Mouse (Mus musculus): ENCODE data around the gene Rph3a.

Rph3a gene

DNA sequence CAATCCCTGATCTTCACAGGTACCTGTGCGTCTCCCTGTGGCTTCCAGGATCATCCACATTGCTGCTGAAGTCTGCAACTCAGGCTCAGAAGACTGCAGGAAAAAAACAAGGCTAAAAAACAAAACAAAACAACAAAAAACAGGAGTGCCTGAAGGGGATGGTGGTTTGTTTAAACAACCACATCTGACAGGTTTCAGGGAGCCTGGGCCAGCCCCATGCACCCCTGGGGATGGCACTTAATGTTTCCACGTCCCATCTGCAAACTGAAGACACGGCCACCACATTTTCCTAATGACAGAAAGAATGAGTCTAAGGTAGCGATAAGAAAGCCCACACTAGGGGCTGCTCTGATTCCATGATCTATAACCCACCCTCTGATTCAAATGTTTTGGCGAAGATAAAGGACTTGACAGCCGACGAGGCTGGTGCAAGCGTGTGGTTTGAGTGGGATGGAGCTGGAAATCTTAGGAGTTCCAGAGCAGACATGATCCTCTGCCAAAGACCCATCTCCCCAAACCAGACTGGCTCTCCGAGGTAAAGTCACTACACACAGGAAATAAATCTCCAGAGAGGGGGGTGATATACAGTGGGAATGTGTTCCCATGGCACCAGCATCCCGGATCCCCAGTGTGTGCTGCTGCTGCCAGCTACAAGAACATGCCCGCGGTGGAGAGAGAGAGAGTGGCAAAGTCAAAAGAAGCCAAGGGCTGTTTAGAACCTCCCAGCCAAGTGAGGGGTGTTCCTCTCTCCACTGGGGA, at the start of gene Rph3a:
Gene Rph3a (minus strand): TSS at position 282 of the 759 bp plus-strand sequence.
- DNase-seq (ENCODE audit: low spot score), result no peak

DNA sequence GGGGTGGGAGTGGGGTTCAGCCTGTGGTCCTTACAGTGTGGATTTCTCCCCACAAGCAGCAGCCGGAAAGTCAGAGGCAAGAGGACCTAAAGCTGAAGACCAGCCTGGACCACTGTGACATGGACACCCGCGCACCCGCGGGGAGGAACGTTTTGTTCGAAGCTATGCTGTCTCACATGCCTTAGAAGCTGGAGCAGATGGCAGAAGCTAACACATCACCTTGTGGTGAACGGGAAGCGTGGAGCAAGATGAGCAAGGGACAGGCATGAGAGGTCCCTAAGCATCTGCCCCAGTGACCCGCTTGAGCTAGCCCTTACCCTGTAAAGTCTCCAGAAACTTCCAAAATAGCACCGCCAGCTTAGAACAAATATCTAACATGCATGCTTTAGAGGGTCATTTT, 48.4 kb upstream of the Rph3a start:
- no peak for DNase-seq (ENCODE audit: low spot score)

DNA sequence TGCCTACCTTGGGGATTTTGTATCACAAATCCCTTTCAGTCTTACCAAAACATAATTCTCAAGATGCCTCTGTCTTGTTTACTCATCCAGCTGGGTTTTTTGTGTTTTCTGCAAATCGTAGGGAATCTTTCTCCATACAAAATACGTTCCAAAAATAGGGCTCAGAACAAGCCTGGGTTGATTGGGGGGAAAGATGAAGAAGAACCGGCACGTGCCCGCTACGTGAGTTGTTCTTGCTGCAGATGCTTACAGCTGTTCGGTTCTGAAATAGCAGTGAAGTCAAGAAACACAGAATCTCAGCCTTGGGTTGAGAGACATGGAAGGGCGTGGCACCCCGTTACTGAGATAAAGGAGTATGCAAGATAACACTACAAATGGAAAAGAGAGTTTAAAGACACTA, 44.0 kb upstream of the Rph3a start:
- DNase-seq (ENCODE audit: low spot score), result no peak

DNA sequence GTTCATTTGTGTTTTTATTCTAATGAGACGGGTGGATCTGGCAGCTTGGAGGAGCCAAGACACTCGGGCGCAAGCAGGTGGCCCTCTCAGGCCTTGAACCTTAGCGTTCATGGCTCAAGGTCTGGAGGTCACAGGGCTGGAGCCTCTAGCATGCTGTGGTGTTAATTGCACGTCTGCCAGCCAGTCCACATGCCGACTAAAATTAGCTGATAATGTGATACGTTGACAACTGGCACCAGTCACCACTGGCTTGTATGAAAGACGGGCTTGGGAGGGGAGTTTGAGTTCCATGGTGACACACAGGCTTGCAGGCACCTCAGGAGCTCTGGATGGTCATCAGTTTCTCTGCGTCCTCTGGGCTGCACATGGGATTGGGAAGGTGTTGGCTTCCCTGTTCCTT, 31.9 kb upstream of the Rph3a start:
- no peak for DNase-seq (ENCODE audit: low spot score)

DNA sequence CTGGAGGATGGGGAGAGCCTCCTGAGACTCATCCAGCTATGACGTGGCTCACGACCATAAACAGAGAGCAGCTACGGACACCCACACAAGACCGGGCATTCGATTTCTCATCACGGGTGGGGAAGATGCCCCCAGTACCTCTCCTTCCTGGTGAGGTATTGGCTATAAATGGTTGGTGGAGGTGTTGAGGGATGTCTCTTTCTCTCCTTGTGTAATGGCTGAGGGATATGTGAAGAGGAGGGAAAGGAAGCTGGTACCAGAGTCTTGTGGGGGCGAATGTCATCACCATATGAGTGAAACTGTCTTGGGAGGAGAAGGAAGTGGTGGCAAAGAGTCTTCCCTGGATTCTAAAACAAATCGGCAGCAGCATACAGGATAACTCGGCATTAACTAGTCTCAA, 29.6 kb upstream of the Rph3a start:
- no peak for DNase-seq (ENCODE audit: low spot score)

DNA sequence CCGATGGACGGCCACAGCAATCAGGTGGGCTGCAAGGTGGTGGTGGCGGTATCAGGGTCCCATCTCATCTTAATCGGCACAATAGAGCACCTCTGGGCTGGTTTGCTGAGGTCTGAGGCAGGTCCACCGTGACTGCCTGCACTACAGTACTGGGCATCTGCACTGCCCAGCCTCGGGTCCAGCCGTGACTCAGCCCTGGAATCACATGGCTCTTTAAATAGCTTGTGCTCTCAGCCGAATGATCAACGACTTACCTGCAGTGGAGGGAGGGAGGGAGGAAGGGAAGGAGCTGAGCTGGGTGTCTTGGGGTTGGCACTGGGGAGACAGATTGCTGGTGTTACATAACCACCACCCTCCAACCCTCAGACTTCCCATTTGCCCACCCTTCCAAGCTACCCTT, 20.3 kb upstream of the Rph3a start:
- no peak for DNase-seq (ENCODE audit: low spot score)

DNA sequence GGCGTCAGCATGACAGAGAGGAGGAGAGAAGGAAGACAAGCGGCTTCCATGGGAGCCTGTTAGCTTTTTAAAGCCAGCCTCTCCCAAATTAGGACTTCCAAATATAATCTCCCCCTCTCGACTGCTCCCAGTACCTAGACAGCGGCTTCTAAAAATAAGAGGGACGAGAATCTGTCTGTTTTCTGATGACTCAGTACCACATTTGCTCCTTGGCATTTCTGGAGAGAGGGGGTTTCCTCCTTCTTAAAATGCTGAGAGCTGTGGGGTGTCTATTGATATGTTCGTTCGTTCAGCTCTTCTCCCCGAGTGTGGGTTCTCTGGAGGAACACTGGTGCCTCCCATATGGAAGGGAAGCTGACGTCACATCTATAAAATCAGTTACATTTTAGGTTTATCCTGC, 9.6 kb upstream of the Rph3a start:
- no peak for DNase-seq (ENCODE audit: low spot score)

DNA sequence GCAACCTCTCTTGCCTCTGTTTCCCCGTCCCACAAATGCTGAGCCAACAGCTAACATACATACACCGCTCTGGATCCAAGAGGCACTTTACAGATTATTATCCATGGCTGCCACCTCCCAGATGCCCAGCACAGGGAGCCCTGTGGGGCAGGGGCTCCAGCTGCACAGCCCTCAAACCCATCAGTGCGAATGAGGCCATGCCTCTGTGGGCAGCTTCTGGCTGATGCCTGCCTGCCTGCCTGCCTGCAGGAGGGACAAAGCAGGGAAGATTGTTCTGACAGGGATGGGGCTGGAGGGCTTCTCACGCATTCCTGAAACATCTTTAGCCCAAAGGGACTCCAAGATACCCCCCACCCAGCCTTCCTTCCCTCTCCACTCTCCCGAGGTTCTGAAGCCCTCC, 7.8 kb upstream of the Rph3a start:
- no peak for DNase-seq (ENCODE audit: low spot score)

DNA sequence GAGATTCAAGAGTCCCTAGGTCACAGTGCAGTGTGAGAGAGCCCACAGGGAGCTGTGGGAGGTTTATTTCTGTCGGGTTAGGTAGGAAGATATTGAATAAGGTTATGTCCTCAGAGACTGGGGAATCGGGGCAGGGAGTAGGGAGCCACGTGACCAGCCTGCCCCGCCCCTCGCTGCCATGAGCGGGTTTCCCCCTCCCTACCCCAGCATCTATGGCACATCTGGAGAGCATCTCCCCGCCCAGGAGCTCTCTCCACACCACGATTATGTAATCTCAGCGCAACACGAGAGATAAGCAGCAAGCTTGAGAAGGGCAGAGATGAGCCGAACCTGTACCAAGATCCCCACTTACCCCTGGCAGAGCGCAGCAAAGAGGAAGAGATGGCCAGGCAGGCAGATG, 6.5 kb upstream of the Rph3a start:
- no peak for DNase-seq (ENCODE audit: low spot score)

DNA sequence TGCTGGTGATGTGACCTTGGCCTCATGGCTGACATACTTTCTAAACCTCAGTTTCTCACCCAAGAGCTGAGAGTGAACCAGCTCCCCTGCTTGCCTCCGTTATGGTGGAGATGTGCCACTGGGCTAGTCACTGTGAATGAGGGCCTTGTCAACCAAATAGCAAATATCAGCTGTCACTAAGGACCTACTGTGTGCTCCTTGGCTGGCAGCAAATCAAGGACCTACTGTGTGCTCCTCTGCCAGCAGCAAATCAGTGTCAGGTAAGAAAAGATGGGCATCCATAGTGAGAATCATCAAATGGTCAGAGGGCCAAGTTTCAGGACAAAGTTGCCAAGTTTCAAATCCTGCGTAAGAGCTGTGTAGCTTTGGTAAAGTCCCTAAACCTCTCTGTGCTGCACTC, 4.6 kb upstream of the Rph3a start:
- DNase-seq (ENCODE audit: low spot score), result no peak

DNA sequence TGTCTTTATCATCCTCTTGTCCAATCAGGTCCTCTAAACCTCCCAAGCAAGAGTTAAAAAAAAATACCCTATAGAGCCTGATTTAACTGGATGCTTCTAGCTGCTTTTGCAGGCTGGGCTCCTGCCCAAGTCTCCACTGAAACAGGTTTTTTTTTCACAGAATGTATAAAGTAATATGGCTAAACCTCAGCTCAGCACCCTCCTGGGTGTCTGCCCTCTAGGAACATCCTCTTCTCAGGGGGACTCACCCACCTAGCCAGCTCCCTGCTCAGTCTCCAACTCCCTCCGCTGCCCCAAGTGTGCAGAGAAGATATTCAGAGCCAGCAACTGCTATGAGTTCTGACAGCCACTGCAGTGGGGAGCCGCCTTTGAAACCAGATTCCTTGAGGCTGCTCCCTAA, 2.1 kb upstream of the Rph3a start:
- no peak for DNase-seq (ENCODE audit: low spot score)

DNA sequence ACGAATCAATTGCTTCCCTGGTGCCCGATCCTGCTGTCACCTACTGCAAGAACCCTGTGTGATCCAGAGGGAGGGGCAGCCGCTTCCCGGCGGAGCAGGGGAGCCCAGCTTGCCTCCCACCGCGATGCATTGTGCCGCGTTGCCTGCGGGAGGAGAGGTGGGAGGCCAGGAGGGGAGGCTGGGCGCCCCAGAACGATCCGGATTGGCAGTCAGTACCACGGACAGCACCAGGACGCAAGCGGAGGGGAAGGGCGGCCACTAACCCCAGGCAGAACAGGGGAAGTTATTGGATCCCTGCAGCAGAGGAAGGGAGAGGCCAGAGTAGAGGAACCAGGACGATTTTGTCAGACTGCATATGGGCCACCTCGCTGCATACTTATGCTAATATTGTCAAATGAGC, 486 bp downstream of the Rph3a start:
- DNase-seq (ENCODE audit: low spot score), result peak; percentile 88

DNA sequence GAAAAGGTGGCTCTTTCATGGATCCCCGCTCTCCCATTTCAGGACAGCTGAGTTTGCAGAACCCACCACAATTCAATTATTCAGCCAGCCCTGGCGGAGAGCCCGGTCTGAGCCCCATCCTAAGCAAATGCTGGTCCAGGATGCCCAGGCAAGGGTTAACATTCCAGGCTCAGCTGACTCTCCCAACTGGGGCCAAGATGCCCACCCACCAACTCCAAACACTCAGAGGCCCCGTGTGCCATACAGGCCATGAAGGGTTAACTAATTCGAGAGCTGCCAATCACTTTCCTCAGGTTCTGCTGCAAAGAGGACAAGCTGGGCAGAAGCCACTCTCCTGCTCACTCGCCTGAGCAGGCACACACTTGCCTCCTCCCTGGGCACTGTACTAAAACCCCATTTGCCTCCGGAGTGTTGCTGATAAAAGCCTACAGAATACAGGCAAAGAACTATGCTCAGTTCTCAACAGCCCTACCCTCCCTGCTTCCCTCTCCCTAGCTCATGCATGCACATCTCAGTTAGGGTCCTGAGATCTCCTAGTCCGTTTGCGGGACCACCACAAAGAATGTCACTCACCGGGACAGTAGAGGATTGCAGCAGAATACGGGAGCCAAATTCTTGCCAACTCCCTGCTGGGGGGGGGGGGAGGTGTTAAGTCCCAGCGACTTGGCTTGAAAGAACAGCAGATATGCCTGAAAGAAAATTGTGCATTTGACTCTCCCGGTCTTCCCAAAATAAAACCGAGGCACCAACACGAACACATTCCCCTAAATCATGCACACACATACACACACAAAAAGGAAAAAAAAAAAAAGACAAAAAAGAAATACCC, 1.3 kb downstream of the Rph3a start:
- no peak for DNase-seq (ENCODE audit: low spot score)

DNA sequence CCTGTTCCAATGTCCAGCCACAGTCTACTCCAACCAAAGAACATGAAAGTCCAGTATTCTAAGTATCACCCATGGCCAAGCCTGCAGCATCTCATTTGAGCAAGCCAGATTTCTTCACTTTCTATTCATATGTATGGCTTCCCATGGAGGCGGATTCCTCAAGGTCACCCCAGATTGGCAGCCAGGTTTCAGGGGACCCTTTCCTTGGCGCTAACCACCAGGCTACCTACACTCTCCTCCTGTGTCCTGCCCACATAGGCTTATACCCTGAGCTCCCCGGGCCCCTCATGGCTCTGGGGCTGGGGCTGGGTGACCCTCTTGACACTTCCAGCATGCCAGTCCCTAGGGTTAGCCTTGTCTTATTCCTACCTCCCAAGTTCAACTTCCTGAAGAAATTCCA, 2.3 kb downstream of the Rph3a start:
- no peak for DNase-seq (ENCODE audit: low spot score)

DNA sequence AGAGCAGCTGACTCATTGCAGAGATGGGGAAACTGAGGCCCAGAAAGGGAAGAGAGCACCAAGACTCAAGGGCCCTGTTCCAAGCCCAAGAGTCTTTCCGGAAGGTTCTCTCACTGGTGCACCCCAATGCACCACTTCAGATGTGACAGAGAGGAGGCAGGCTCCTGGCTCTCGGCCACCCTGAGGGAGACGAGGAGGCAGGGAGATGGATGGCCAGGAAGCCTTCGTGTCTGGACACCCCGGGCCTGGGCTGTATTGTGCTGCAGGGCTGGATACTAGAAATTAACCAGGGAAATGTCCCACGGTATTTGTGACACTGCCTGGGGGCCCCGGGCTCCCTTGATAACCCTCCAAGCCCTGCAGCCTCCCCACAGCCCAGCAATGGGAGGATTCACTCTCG, 2.8 kb downstream of the Rph3a start:
- DNase-seq (ENCODE audit: low spot score), result no peak

DNA sequence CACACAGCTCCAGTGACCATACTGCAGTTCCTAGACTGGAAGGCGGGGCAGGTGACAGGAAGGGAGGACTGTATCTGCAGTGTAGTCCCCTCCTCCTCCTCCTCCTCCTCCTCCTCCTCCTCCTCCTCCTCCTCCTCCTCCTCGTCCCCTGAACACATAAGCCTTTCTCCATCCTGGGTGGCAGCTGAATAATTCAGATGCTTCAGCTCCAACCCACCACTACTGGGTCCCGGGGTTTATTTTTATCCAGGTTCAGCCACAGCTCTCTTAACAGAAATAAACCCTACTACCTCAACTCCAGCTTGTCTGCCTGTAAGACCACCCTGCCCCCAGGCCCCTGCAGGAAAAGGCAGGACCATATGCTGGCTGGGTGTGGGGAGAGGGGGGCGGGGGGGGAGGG, 3.7 kb downstream of the Rph3a start:
- no peak for DNase-seq (ENCODE audit: low spot score)

DNA sequence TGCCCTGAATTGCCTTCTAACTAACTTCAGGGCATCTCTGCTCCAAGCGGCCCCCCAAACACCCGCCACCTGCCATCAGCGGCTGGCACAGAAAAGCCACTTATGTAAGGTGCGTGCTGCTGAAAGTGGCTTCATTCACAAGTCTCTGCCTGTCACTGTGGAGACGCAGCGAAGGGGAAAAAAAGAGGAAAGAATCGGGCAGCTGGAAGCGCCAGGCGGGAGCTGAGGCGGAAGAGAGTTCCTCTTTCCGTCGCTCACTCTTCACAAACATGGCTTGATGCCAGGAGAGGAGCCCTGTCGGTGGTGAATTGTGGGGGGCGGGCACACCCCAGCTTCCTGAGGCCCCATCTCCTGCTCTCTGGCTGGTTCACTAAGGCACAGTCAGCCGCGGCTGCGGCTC, 6.1 kb downstream of the Rph3a start:
- DNase-seq (ENCODE audit: low spot score), result no peak

DNA sequence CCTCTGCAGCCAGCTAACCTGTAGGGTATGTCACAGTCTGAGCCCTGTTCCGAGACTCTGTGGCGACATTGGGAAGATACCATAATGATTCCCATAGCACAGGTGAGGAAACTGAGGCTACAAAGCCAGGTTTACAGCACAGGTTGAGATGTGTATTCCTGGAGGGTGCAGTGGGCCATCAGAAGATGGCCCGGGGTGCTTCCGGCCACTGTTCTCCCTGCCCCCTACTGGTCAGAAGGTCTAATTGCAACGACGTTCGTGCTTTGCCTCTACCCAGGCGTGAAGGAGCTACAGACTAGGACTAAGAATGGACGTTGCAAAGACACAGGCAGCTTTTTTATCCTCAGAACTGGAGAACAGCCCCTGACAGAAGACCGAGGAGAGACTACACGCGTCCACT, 10.3 kb downstream of the Rph3a start:
- peak; percentile 42 for DNase-seq (ENCODE audit: low spot score)

DNA sequence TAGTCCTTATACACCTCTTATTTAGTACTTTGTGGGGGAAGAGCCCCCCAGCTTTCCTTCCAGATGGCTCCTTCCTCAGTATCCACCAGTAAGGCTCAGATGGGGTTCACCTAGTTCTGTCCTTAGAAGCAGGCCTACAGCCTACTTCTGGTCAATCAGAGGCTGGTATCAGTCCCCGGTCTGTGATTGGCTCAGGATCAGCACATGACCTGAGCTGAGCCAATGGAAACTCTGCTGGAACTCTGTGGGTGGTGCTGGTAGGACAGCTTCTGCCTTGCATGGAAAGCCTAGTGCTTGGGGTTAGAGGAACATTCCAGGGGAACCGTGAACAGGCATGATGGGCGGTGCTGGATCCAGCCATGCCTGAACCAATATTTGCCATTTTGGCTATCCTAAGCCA, 21.5 kb downstream of the Rph3a start:
- DNase-seq (ENCODE audit: low spot score), result no peak

DNA sequence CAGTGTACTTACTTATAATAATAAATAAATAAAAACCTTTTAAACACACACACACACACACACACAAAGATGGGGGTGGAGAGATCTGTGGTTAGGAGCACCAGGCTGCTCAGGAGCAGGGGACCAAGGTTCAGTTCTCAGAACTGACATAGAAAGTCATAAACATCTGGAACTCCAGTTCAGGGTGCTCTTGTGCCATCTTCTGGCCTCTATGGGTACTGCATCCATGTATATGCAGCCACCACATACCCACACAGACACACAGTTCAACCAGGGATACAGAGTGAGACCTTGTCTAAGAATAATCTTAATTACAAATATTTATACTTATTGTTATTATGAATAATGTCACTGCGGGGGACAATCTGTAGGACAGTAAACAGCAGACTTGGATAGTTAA, 26.9 kb downstream of the Rph3a start:
- peak; percentile 5 for DNase-seq (ENCODE audit: low spot score)

DNA sequence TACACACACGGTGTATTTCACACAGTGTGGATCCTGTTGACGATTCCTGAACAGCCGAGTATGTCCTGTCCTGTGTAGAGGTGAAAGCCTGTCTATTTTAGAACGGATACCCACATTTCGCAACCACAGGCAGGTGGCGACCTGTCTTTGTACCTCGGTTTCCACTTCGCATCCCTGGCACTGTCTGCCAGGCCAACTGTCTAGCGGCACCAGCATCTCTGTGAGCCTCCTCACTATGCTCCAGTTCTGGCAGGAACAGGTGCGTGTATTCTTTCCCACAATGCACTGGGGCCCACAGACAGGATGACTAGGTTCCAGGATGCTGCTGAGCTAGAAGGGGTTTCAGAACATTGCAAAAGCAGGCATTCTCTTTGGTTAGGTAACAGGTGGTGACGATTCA, 28.7 kb downstream of the Rph3a start:
- DNase-seq (ENCODE audit: low spot score), result no peak

DNA sequence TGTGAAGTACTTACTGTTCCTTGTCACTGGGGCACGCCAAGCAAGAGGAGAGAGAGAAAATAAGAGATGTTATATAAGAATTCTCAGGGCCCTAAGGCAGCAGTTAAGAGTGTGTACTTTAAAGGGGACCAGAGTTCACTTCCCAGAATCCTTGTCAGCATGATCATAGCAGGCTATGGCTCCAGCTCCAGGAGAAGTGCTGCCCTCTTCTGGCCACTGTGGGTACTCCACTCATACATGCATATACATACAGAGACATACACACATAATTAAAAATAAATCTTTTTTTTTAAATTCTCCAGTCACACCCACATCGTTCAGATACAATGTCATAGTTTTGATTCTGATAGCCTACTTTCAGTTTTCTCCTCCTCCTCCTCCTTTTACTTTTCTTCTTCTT, 29.8 kb downstream of the Rph3a start:
- DNase-seq (ENCODE audit: low spot score), result no peak

DNA sequence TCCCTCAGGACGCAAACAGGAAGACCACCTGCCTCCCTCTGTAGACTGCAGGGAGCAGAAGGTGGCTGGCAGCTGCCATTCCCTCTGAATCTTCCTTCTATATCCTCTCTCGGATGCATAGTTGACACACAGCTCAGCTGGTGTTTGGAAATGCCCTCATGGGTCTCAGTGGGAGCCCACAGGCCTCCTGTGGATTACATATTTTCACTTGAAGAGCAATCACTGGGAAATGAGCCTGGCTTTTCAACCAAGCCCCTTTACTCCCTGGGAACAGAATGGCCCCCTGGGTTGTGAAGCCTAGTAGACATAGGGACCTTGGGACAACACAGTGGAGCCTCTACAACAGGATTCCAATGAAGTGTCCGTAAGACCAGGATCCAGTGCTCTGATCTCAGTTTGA, 33.8 kb downstream of the Rph3a start:
- DNase-seq (ENCODE audit: low spot score), result no peak

DNA sequence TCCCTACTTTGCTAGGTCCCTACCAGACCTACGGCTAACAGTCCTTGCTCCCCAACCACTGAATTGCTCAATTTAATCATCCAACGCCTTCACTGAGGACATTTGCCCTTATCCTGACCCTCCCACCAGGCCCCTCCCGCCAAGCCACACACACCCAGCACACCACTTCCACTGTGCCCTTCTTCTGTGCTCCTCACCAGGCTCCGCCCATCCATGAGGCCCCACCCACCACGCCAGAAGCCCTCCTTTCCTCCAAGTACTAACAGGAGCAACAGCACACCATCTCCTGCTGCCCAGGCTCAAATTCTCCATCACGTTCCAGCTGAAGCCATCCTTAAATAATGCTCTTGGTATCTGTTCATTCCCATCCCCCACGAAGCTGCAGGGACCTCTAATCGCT, 35.4 kb downstream of the Rph3a start:
- DNase-seq (ENCODE audit: low spot score), result no peak
